Mouse (Mus musculus) lung, postnatal 36 days (tissue): Measurements from ENCODE around the gene Aspg.

ENCODE experiments used
- DNase-seq: peaks from one replicate; pipeline ENCODE4 v3.0.0; 2022; ENCODE audit warnings: mixed read lengths

Aspg gene

GRCm38 (mm10) chr12:112106541-112106971, at the start of gene Aspg:
TSS of gene Aspg (plus strand) at chr12:112106679.
- DNase-seq, result no peak

- DNase-seq, result peak; percentile 86
Measured at GRCm38 (mm10) chr12:112077651-112078050, 28.8 kb upstream of the Aspg start.

- DNase-seq, result no peak
Measured at GRCm38 (mm10) chr12:112079911-112080310, 26.6 kb upstream of the Aspg start.

- DNase-seq, result no peak
Measured at GRCm38 (mm10) chr12:112080911-112081310, 25.6 kb upstream of the Aspg start.

- no peak for DNase-seq
Measured at GRCm38 (mm10) chr12:112082241-112082640, 24.2 kb upstream of the Aspg start.

GRCm38 (mm10) chr12:112086250-112086649, 20.2 kb upstream of the Aspg start:
- no peak for DNase-seq

- no peak for DNase-seq
Measured at GRCm38 (mm10) chr12:112086726-112087125, 19.8 kb upstream of the Aspg start.

- no peak for DNase-seq
Measured at GRCm38 (mm10) chr12:112088609-112089324, 17.7 kb upstream of the Aspg start.

GRCm38 (mm10) chr12:112091054-112091453, 15.4 kb upstream of the Aspg start:
- peak; percentile 82 for DNase-seq

GRCm38 (mm10) chr12:112094261-112094880, 12.1 kb upstream of the Aspg start:
- no peak for DNase-seq

- peak; percentile 85 for DNase-seq
Measured at GRCm38 (mm10) chr12:112096051-112096732, 10.3 kb upstream of the Aspg start.

GRCm38 (mm10) chr12:112096733-112097117, 9.8 kb upstream of the Aspg start:
- no peak for DNase-seq

- no peak for DNase-seq
Measured at GRCm38 (mm10) chr12:112100106-112100505, 6.4 kb upstream of the Aspg start.

- DNase-seq, result peak; percentile 40
Measured at GRCm38 (mm10) chr12:112101045-112101444, 5.4 kb upstream of the Aspg start.

GRCm38 (mm10) chr12:112103179-112103578, 3.3 kb upstream of the Aspg start:
- DNase-seq, result no peak

GRCm38 (mm10) chr12:112104890-112105289, 1.6 kb upstream of the Aspg start:
- DNase-seq, result no peak

- no peak for DNase-seq
Measured at GRCm38 (mm10) chr12:112107685-112108084, 1.2 kb downstream of the Aspg start.

- no peak for DNase-seq
Measured at GRCm38 (mm10) chr12:112108696-112109445, 2.4 kb downstream of the Aspg start.

GRCm38 (mm10) chr12:112109701-112110100, 3.2 kb downstream of the Aspg start:
- DNase-seq, result no peak

- DNase-seq, result no peak
Measured at GRCm38 (mm10) chr12:112111323-112111722, 4.8 kb downstream of the Aspg start.

GRCm38 (mm10) chr12:112112235-112112634, 5.8 kb downstream of the Aspg start:
- no peak for DNase-seq

GRCm38 (mm10) chr12:112112686-112113396, 6.4 kb downstream of the Aspg start:
- no peak for DNase-seq
